Mouse (Mus musculus): ENCODE data around the gene Tmem189. TPM values are rescaled to one million over a fixed set of nuclear protein-coding genes. Genes with fewer than 3 reads are reported as not detected.
A peak's percentile ranks its signal among the peaks of the same experiment; 100 is the strongest.

Gene Tmem189
- total RNA-seq (2014; fragmentation: Nextera tagmentation) (19.5 and 28.4 TPM in 2 replicates), total RNA-seq (2017) (10.2 and 16.8 TPM in 2 replicates)

DNA sequence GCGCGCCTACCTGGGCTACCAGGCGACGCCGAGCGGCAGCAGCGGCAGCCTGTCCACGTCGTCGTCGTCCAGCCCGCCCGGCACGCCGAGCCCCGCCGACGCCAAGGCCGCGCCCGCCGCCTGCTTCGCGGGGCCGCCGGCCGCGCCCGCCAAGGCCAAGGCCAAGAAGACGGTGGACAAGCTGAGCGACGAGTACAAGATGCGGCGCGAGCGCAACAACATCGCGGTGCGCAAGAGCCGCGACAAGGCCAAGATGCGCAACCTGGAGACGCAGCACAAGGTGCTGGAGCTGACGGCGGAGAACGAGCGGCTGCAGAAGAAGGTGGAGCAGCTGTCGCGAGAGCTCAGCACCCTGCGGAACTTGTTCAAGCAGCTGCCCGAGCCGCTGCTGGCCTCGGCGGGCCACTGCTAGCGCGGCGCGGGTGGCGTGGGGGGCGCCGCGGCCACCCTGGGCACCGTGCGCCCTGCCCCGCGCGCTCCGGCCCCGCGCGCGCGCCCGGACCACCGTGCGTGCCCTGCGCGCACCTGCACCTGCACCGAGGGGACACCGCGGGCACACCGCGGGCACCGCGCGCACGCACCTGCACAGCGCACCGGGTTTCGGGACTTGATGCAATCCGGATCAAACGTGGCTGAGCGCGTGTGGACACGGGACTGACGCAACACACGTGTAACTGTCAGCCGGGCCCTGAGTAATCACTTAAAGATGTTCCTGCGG lies at the start of gene Tmem189:
Gene Tmem189 (minus strand): TSS at position 322 of the 718 bp plus-strand sequence.
- peak; percentile 36 for ATAC-seq (replicated peaks; ENCODE audit: low FRiP score, low TSS enrichment, poor library complexity, severe bottlenecking)

DNA sequence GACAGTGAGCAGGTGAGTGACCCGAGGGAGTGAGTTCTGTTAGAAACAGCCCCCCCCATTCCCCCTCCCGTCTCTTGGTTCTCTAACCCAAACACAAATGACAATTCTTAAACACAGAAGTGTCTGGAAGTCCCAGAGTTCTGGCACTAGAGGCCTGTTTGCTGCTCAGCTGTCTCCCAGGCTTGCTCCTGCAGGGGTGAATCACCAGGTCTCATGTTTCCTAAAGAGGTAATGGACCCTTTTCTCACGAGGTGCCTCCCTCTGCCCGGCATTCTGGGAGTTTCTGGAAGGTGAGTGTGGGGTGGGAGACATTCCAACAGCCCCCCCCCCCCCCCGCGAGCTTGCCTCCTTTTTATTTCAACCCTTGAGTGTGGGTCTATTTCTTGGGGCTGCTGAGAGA lies 49.4 kb upstream of the Tmem189 start:
- ATAC-seq (replicated peaks; ENCODE audit: low FRiP score, low TSS enrichment, poor library complexity, severe bottlenecking) = no peak

DNA sequence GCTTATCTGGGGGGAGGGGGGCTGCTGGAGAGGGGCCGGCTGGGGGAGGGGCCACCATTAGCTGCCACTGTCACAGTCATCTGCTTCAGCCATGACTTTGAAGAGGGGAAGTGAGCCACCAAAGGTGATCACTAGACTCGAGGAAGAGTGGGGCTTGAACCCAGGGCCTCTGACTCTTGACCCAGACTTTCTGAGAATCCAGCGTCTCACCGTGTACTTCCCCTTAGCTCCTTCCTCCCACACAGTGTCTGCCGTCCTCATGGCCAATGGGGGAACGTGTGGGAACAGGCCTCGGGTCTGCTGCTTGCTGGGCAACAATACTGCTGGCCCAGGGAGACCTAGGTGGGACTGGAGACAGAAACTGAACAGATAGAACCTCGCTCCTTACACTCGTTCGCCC lies 45.2 kb upstream of the Tmem189 start:
- no peak for ATAC-seq (replicated peaks; ENCODE audit: low FRiP score, low TSS enrichment, poor library complexity, severe bottlenecking)

DNA sequence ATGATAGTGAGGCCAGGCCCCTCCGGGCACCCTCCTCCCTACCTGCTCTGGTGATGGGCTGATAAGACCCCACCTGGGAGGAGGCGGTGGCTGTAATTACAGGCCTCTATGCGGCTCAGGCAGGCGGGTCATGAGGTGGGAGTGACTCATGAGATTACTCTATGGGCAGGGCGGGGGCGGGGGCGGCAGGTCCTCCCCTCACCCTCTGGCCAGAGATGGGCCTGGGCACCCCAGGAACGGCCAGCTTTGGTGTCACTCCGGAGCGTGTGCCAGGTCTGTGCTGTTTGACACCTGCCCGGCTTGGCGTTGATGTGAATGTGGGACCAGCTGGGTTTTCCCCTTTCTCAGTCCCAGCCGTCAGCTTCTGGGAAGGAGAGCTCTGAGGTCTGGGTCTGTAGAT lies 41.5 kb upstream of the Tmem189 start:
- no peak for ATAC-seq (replicated peaks; ENCODE audit: low FRiP score, low TSS enrichment, poor library complexity, severe bottlenecking)

DNA sequence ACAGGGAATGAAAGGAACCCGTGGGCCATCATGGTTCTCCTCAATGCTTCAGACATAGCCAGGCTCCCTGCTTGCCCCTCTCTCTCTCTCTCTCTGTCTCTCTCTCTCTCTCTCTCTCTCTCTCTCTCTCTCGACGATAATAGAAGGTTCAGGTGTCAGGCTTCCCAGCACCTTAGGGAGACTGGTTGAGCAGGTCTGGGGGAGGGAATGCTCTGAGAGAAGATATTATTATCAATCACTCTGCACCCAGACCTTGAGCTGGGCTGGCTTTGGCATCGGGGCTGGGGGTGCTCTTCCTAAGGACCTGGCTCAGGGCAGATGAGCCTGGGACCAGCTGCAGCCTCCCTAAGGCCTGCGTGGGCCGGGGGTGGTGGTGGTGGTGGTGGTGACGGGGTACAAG lies 40.4 kb upstream of the Tmem189 start:
- no peak for ATAC-seq (replicated peaks; ENCODE audit: low FRiP score, low TSS enrichment, poor library complexity, severe bottlenecking)

DNA sequence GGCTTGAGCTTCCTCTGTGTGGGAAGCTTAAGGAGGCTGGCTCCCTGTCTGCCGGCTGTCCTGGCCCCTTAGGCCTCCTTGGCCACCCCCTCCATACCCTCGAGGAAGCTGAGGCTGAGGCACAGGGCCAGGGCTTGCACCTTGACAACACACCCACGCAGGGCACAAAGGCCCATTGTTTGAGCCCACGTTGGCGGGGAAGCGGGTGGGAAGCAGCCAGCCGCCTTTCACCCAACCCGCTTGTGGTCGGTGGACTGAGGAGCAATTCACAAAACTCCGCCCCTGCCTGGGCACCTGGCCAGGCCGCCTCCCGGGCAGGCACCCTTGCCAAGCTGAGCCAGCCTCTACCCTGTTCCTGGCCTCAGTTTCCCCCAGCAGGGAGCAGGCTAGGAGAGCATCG lies 37.5 kb upstream of the Tmem189 start:
- peak; percentile 70 for ATAC-seq (replicated peaks; ENCODE audit: low FRiP score, low TSS enrichment, poor library complexity, severe bottlenecking)

DNA sequence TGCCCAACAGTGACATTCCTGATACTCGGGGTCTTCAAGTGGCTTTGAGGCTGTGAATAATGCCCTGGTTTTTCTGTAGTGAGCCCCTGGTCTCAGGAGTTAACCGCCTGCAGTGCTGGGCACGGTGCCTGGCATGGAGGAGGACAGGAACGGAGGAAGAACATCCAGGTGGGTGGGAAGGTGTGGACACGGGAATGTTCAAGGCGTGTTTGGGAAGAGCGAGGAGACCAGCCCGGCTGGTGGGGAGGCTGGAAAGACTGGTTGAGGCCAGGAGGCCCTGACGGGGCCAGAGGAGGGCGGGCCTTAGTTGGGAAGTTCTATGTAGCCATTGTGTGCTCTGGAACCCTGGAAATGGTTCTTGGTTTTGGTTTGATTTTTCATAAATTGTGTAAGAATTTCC lies 36.3 kb upstream of the Tmem189 start:
- ATAC-seq (replicated peaks; ENCODE audit: low FRiP score, low TSS enrichment, poor library complexity, severe bottlenecking) = no peak

DNA sequence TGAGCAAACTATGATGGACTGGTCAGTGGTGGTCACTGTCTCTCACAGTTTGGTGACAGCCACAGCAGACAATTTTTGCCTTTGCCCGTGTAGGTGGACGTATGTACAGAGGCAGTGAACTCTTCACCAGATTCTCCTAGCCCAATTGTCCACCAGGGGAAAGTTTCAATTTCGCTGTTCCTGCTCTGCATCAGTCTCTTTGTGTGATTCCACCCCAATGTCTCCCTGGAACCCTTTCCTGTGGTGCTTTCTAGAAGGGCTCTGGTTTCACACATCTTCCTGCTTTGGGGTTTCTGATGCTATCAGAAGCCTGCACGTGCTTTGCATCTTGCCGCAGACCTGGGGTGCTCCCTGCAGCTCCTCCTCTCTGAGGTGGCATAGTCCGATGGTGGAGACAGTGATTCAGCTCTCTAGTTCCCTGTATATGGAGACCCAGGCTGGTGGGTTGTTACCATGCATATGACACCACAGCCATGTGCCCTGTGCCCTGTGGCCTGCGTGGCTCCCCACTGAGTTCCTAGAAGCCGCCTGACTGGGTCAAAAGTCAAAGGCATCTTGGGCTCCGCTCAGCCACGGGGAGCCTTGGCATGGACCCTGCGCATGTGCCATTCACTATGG lies 34.1 kb upstream of the Tmem189 start:
- no peak for ATAC-seq (replicated peaks; ENCODE audit: low FRiP score, low TSS enrichment, poor library complexity, severe bottlenecking)

DNA sequence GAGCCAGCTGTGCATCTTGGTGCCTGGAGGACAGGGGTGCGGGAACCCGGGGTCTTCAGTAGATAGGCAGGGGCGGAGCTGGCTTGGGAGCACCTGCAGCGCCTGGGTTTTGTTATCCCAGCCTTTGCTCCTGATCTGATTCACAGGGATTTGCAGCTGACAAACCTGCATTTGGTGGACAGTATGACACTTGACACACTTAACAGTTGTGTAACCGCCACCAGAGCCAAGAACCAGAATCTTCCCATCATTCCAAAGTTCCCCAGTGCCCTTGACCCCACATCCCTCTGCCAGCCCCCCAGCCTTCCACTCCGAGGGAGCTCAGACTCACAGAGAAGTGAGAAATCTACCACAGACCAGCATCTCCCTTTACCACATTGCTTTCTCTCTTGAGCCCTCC lies 32.9 kb upstream of the Tmem189 start:
- ATAC-seq (replicated peaks; ENCODE audit: low FRiP score, low TSS enrichment, poor library complexity, severe bottlenecking) = no peak

DNA sequence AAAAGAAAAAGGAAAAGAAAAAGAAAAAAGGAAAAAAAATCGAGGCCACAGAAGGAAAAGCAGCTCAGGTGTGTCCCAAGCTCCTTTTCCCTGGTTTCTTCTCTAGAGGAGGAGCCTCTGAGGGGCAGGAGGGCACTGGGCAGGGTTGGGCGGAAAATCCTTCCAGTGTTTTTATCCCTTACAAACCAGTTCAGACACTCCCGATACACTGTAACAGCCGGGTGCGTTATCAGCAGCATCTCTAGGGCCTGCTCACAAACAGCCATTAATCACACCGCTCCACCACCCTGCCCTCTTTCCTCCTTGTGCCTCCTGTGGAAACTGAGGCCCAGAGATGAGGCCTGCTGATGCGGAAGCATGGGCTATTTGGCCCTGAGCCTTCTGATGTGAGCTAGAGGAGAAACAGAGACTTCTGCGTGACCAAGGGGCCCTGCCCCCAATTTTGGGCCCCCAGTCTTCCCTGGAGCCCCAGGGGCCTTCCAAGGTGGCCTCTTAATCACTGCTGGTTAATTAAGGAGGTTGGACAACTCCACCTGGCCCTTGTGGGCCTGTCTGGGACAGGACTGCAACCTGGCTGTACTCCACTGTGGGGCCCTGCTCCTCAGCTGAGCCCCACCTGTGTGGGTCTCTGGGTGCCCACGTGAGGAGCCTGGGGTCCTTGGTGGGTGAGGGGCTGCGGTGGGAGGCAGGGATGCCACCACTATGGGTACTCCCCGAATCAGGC lies 31.7 kb upstream of the Tmem189 start:
- no peak for ATAC-seq (replicated peaks; ENCODE audit: low FRiP score, low TSS enrichment, poor library complexity, severe bottlenecking)

DNA sequence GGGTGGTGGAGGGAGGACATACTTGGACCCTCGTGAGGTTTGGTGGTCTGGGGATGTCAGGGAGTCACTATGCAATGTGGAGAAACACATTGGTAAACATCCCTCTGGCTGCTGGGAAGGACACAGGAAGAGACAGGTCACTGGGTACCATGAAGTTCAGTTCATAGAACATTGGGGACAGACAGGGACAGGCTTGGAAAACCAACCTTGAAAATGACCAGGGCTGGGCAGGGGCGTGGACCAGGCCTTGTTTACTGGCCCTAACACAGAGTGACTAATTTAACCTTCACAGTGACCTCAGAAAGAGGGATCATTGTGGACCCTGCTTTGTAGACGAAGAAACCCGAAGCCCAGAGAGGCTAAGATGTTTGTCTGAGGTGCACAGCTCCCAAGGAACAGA lies 29.9 kb upstream of the Tmem189 start:
- no peak for ATAC-seq (replicated peaks; ENCODE audit: low FRiP score, low TSS enrichment, poor library complexity, severe bottlenecking)

DNA sequence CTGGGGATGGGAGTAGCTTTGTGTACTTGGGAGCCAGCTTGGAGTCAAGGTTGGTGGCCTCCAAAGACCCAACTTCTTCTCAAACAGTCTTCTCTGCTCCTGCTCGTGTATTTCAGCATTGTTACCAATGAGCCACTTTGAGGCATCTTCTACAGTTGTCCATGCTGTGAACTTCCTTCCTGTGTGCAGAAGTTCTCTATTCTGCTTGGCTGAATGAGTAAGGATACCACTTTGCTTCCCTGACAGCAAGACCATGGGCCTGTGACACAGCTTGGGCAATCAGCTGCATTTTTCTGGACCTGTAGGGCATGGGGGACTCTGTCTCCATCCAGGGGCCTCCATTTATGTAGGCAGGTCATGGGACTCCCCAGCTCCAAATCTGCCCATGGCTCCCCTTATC lies 27.6 kb upstream of the Tmem189 start:
- ATAC-seq (replicated peaks; ENCODE audit: low FRiP score, low TSS enrichment, poor library complexity, severe bottlenecking) = no peak

DNA sequence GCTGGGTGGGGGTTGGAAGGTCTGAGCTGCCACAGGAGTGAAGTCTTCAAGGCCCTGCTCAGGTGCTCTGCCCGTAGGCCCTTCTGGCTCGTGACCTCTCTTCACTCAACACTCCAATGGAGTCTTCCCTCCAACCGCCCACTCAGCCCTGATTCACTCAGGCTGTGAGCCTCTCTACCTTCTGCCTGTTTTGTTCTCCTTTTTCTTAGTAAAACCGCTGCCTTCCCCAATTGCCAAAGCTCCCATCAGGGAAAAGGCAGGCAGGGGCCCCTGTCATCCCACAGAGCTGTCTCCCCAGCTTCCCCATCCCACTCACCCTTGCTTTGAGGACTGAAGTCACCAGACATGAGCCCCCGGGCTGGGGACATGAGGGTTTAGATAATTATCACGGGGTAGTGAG lies 25.4 kb upstream of the Tmem189 start:
- ATAC-seq (replicated peaks; ENCODE audit: low FRiP score, low TSS enrichment, poor library complexity, severe bottlenecking) = no peak

DNA sequence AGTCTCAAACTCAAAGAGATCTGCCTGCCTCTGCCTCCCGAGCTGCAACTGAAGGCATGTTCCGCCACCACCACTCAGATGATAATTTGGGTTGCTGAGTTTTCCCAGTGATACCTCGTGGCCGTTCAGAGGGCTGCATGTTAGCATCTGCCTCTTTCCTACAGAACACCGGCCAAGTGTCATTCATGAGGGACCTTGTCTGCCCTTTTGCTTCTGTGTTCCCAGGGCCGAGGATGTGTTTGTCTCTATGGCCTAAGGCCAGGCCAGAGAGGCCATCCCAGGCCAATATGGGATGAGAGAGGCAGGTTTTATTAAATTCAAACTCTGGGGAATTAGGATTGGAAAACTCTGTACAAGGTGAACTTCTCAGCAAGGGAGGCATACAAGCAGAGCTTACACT lies 24.7 kb upstream of the Tmem189 start:
- ATAC-seq (replicated peaks; ENCODE audit: low FRiP score, low TSS enrichment, poor library complexity, severe bottlenecking) = no peak

DNA sequence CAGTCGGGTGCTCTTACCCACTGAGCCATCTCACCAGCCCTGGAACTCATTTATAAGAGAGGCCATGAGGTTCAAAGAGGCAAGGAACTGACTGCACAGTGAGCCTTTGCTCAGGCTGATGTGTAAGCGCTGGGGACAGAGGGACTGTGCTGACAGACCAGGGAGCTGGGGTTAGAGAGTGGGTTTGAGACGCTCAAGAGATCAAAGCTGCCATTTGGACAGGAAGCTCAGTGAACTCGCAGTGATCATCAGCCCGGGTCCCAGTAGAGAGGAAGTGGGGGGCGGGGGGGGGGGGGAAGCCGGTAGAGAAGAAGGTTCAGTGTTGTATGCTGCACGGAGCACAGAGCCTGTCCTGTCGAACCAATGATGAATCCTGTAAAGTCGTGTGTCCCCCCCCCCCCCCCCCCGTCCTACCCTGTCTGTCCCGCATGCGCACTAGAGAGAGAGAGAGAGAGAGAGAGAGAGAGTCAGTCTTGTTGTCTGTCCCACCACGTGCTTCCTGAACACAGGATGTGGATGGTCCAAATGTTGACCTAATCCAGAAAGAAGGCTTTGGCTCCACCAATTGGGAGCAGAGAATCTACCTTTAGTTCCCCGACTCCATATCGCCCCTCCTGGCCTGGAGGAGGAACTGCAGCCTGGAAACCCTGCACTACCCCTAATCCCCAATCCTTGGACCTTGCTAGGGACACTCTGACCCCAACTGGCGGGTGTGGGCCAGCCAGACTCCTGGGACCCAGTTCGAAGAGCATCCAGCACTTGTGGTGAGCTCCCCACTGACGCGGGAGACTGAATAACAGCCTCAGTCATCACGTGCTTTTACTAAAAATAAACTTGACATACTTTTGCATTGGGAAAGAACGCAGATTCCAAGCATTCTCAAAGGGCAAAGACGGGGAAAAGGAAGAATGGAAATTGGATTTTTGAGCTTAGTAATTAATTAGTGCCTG lies 23.5 kb upstream of the Tmem189 start:
- ATAC-seq (replicated peaks; ENCODE audit: low FRiP score, low TSS enrichment, poor library complexity, severe bottlenecking) = 0 out of 2 replicates have a peak, but pooled peaks have one; percentile 5

DNA sequence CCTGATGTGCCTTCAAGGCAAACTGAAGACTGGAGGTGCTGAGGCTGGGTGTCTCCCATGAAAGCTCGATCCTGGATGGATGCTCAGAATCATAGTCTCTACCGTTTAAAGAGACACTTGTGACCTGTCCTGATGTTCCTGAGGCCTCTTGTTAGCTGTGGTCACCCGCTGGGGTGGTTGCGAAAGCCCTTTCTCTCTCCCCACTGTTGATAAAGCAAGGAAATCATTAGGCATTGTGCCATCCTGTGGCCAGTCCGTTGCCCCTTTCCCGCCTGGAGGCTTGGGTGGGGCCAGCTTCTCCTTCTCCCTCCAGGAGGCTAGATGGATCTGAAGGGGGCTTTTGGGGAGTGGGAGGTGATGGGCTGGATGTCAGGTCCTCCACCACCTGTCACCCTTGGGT lies 21.0 kb upstream of the Tmem189 start:
- no peak for ATAC-seq (replicated peaks; ENCODE audit: low FRiP score, low TSS enrichment, poor library complexity, severe bottlenecking)

DNA sequence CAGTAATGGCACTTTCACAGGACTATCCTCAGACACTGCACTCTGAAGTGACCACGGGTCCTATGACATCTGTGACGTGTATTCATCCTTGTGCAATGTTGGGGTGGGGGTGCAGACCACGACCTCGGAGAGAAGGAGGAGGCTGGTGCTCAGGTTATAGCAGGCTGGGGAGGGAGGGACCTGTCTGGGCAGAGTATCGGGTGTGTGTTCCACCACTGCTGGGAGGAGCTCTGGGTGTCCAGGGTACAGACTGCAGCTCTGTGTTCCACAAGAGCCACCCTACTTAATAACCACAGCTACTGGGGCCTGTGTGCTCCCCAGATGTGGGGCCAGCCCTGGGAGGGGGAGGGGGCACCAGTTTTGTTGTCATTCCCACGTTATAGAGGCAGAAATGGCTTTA lies 20.3 kb upstream of the Tmem189 start:
- no peak for ATAC-seq (replicated peaks; ENCODE audit: low FRiP score, low TSS enrichment, poor library complexity, severe bottlenecking)

DNA sequence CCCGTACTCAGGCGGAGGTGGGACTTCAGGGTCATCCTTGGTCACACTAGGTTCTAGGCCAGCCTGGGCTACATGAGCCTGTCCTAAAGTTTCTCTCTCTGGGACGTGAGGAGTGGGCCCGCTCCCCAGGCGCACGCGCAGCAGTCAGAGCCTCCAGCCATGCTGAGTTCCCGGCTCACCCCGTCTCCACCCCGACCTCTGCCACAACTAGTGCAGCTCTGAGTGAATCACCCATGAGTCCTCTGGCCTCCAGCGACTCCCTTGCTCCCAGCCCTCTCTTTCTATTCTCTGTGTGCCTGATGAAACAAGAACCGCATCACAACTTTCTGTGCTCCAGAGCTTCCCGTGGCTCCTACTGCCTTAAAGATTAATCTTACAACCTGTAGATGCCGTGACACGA lies 18.8 kb upstream of the Tmem189 start:
- no peak for ATAC-seq (replicated peaks; ENCODE audit: low FRiP score, low TSS enrichment, poor library complexity, severe bottlenecking)

DNA sequence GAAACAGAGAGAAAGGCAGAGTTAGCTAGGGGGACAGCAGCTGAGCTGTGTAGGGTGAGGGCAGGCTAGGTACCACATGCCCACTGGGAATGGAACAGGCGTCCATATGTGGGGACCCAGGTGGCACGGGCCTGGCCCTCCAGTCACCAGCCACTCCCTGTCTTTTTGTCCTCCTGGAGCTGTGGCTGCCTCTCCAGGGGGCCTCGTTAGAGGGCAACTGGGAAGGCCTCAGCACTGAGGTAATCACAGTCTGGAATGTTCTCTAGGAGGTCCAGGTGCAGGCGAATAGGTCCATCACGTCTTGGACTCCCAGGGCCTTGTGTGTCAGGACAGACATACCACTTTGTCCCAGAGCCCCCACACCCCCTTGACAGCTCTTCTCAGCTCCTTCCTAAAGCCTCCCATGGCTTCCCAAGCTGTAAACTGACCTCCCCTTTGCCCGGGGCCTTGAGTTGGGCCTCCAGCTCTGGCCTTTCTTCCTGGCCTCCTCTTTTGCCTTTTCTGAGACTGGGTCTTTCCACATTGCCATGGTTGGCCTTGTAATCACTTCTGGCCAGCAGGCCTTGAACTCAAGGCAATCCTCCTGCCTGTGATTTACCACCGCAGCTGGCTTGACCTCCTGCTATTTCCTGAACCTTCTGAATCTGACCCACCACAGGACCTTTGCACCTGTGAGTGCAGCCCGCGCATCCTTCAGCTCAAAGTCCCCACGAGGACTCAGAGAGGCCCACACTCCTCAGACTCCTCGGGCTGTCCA lies 16.7 kb upstream of the Tmem189 start:
- ATAC-seq (replicated peaks; ENCODE audit: low FRiP score, low TSS enrichment, poor library complexity, severe bottlenecking) = no peak

Data from megakaryocyte-erythroid progenitor cell, adult 5-6 weeks (primary cell).